7 mouse cellular contexts compared by ENCODE assay signal in the genomic region with DNA sequence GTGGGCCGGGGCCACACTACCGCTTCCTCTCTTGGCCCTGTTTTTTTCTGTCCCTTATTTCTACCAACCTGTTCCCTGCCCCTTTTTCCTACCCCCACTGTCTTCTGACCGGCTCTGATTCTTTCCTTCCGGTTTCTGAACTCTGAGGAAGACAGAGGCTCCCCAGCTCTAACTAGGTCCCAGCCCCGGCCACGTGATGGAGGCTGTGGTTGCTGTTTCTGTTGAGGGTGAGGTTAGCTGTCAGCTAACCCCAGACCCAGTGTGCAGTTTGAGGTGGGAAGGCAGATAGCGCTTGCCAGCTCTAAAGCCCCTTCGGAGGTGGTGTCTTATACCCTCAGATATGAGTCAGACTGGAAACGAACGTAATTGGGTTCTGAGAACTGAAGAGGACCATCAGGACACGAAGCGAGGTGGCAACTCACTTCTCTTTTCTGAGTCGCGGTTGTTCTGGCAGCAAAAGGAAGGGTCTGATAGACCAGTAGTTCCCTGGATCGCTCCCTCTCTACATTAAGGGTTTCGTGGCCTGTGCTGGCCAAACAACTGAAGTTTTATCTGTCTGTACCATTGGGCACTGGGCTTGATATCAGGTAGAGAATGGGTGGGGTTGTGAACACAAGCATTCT. TPM values are rescaled to one million over a fixed set of nuclear protein-coding genes. Genes with fewer than 3 reads are reported as not detected.
DNase-seq lines count a peak whose midpoint lies in the region; ATAC-seq and TF ChIP-seq lines count a peak whose summit lies in the region.

No protein-coding gene starts in this region.

- peak overlapping the region; percentile 91 for H3K4me2 ChIP-seq in lung, embryonic 15.5 days

- peaks cover 0 to 13% of the 10 kb centered on the region in 2 experiments; a peak in 2 of 4 replicates for H3K36me3 ChIP-seq in MEL (ENCODE audit: control insufficient read depth in 1 of 2, insufficient read depth in 2 of 2, low read length in 2 of 2)
- no peaks in the 10 kb centered on the region for H3K36me3 ChIP-seq in lung, embryonic 15.5 days

- no peaks in the 10 kb centered on the region for H3K27me3 ChIP-seq in MEL (ENCODE audit: control insufficient read depth in 1 of 2, insufficient read depth in 2 of 2, low read length in 2 of 2)
- H3K27me3 ChIP-seq in lung, embryonic 15.5 days: peaks cover 4% of the 10 kb centered on the region; the same call in 1 of the 2 replicates

- peak overlapping the region; percentile 71 to 84 for H3K4me3 ChIP-seq in MEL (ENCODE audit: control insufficient read depth in 1 of 2, insufficient read depth in 1 of 2, low read depth in 2 of 2, low read length in 2 of 2)
- H3K4me3 ChIP-seq in lung, embryonic 15.5 days: peak overlapping the region; percentile 48

- DNase-seq in CD4-positive helper T cell, adult 2 months (ENCODE audit: low read depth, low spot score): peak; percentile 86
- DNase-seq in MEL (ENCODE audit: low read depth, low spot score): peak; percentile 92
- DNase-seq in urinary bladder, postnatal 4 days (ENCODE audit: low spot score in 2 of 2): no peak

- peak; percentile 45 for ATAC-seq in frontal cortex, adult (ENCODE audit: low TSS enrichment)
- peak; percentile 76 for ATAC-seq in inflammation-experienced regulatory T-cells, adult 6 months
- no peak for ATAC-seq in lung, embryonic 15.5 days (ENCODE audit: borderline replicate concordance, extremely low read depth, low FRiP score, low TSS enrichment)
- peak; percentile 50 for ATAC-seq in neutrophil, adult 5-6 weeks (ENCODE audit: extremely low read depth, insufficient number of reproducible peaks, low FRiP score, poor library complexity, severe bottlenecking)

- H3K27ac ChIP-seq in MEL (ENCODE audit: control insufficient read depth, low read depth, low read length): peak overlapping the region; percentile 90
- no peak overlapping the region for H3K27ac ChIP-seq in lung, embryonic 15.5 days

- peak; percentile 54 to 76 for TF ChIP-seq EP300 in MEL (IDR thresholded peaks at IDR 0.05; ENCODE audit: low read depth in 1 of 2, low read length in 2 of 2)

- WGBS in lung, embryonic 15.5 days: 57% methylated on average over 16 of the region's 16 CpGs

- no peaks in the 10 kb centered on the region for H3K9me3 ChIP-seq in MEL (replicated peaks; ENCODE audit: insufficient read depth, low read length)
- H3K9me3 ChIP-seq in lung, embryonic 15.5 days: no peaks in the 10 kb centered on the region

- H3K79me2 ChIP-seq in MEL (ENCODE audit: control insufficient read depth, insufficient read depth, low read length, poor library complexity): no peaks in the 10 kb centered on the region; the same call in 1 of the 2 replicates

- H3K9ac ChIP-seq in MEL (ENCODE audit: control insufficient read depth, low read depth, low read length, poor library complexity, severe bottlenecking): peak overlapping the region; percentile 67
- H3K9ac ChIP-seq in lung, embryonic 15.5 days: no peak overlapping the region

- TF ChIP-seq POLR2A in MEL (IDR thresholded peaks at IDR 0.05; ENCODE audit: control insufficient read depth in 1 of 2, insufficient read depth in 1 of 2, low read depth in 1 of 2, low read length in 2 of 2, poor library complexity in 1 of 2): peak; percentile 18 to 56; a peak in 3 of 4 replicates

- no peak for TF ChIP-seq CTCF in MEL (IDR thresholded peaks at IDR 0.05 in 2 of 3, conservative IDR thresholded peaks at IDR 0.05 in 1 of 3; ENCODE audit: control insufficient read depth in 1 of 3, insufficient read depth in 1 of 3, low read depth in 2 of 3, low read length in 3 of 3, poor library complexity in 1 of 3, severe bottlenecking in 1 of 3)

- TF ChIP-seq RAD21 in MEL (IDR thresholded peaks at IDR 0.05; ENCODE audit: low read depth, low read length): no peak

- H3K4me1 ChIP-seq in MEL (ENCODE audit: control insufficient read depth in 1 of 2, insufficient read depth in 2 of 2, low read length in 2 of 2): peaks cover 0 to 21% of the 10 kb centered on the region in 2 experiments; a peak in 3 of 4 replicates
- peaks cover 11% of the 10 kb centered on the region for H3K4me1 ChIP-seq in lung, embryonic 15.5 days

TF ChIP-seq in MEL, 35 proteins besides CTCF, POLR2A, EP300 and RAD21:
- peak; percentile 79 for TF ChIP-seq SIN3A (IDR thresholded peaks at IDR 0.05; ENCODE audit: low read length)
- TF ChIP-seq SMC3 (IDR thresholded peaks at IDR 0.05; ENCODE audit: low read depth, low read length): no peak
- peak; percentile 92 for TF ChIP-seq MXI1 (IDR thresholded peaks at IDR 0.05; ENCODE audit: low read depth, low read length)
- TF ChIP-seq ELF1 (IDR thresholded peaks at IDR 0.05; ENCODE audit: low read depth, low read length): peak; percentile 60; the same call in 1 of the 2 replicates
- TF ChIP-seq USF2 (IDR thresholded peaks at IDR 0.05; ENCODE audit: borderline replicate concordance in 1 of 2, insufficient read depth in 1 of 2, low read depth in 1 of 2, low read length in 2 of 2): peak; percentile 36 to 79; a peak in 2 of 4 replicates
- peak; percentile 94 for TF ChIP-seq MAX (IDR thresholded peaks at IDR 0.05; ENCODE audit: low read length)
- no peak for TF ChIP-seq MAFK (IDR thresholded peaks at IDR 0.05; ENCODE audit: borderline replicate concordance, low read depth, low read length)
- peak; percentile 47; the same call in 1 of the 2 replicates for TF ChIP-seq MYB (IDR thresholded peaks at IDR 0.05; ENCODE audit: low read depth, low read length)
- no peak for TF ChIP-seq CHD2 (IDR thresholded peaks at IDR 0.05; ENCODE audit: low read length)
- TF ChIP-seq ETS1 (IDR thresholded peaks at IDR 0.05; ENCODE audit: low read depth, low read length): peak; percentile 43
- TF ChIP-seq TAL1 (IDR thresholded peaks at IDR 0.05; ENCODE audit: low read length): peak; percentile 73
- TF ChIP-seq TCF12 (IDR thresholded peaks at IDR 0.05; ENCODE audit: low read depth, low read length): peak; percentile 77
- TF ChIP-seq HCFC1 (IDR thresholded peaks at IDR 0.05; ENCODE audit: low read depth, low read length): peak; percentile 25; the same call in 1 of the 2 replicates
- TF ChIP-seq E2F4 (IDR thresholded peaks at IDR 0.05; ENCODE audit: borderline replicate concordance, low read depth, low read length): no peak
- no peak for TF ChIP-seq MEF2A (IDR thresholded peaks at IDR 0.05; ENCODE audit: extremely low read depth, insufficient replicate concordance, low read depth, low read length, poor library complexity, severe bottlenecking)
- peak; percentile 58 for TF ChIP-seq RCOR1 (IDR thresholded peaks at IDR 0.05; ENCODE audit: low read depth, low read length)
- TF ChIP-seq USF1 (IDR thresholded peaks at IDR 0.05; ENCODE audit: low read depth, low read length): peak; percentile 97
- no peak for TF ChIP-seq ZNF384 (IDR thresholded peaks at IDR 0.05; ENCODE audit: low read depth, low read length)
- peak; percentile 72; the same call in 1 of the 2 replicates for TF ChIP-seq BHLHE40 (IDR thresholded peaks at IDR 0.05; ENCODE audit: borderline replicate concordance, low read depth, low read length)
- TF ChIP-seq GATA1 (IDR thresholded peaks at IDR 0.05; ENCODE audit: low read depth, low read length): peak; percentile 74
- peak; percentile 95 for TF ChIP-seq MYC (IDR thresholded peaks at IDR 0.05; ENCODE audit: low read depth, low read length)
- 0 out of 2 replicates have a peak, but pooled peaks have one; percentile 42 for TF ChIP-seq MAZ (IDR thresholded peaks at IDR 0.05; ENCODE audit: low read depth, low read length)
- TF ChIP-seq TBP (IDR thresholded peaks at IDR 0.05; ENCODE audit: low read depth, low read length): peak; percentile 63; the same call in 1 of the 2 replicates
- TF ChIP-seq JUND (IDR thresholded peaks at IDR 0.05; ENCODE audit: low read depth, low read length): no peak

RNA-seq across cellular contexts. Expression of gene Trpv2, which starts 2.4 kb away (rescaled TPM):
- total RNA-seq in MEL (2012; rRNA removed): 30.4 and 32.0 TPM in 2 replicates
- polyA plus RNA-seq in MEL (2012; ENCODE audit: insufficient read depth in 1 of 2, insufficient read length in 2 of 2, low read depth in 1 of 2, low replicate concordance in 2 of 2, missing spikeins in 1 of 2): 10 to 100 TPM in 1 of 2 experiments, not detected in 1; 30.0 TPM
- 100 to 1,000 TPM in 1 of 3 experiments, 10 to 100 TPM in 2; 73.0 to 108 (median 73.7) TPM for polyA plus RNA-seq in inflammation-experienced regulatory T-cells, adult 6 months (2017; shearing (Covaris generic))
- 4.6 and 5.5 TPM in 2 replicates for polyA plus RNA-seq in lung, embryonic 15.5 days (2015; fragmentation: Nextera tagmentation; extraction: Ambion mirVana)
- total RNA-seq in neutrophil, adult 5-6 weeks (2017): 62.7 and 66.9 TPM in 2 replicates

RNA-seq across cellular contexts. Expression of gene Ubb, which starts 25.7 kb away (rescaled TPM):
- total RNA-seq in MEL (2012; rRNA removed): 1,877 and 1,965 TPM in 2 replicates
- 1,000 to 10,000 TPM in 1 of 2 experiments, not detected in 1; 1,800 TPM for polyA plus RNA-seq in MEL (2012; ENCODE audit: insufficient read depth in 1 of 2, insufficient read length in 2 of 2, low read depth in 1 of 2, low replicate concordance in 2 of 2, missing spikeins in 1 of 2)
- polyA plus RNA-seq in inflammation-experienced regulatory T-cells, adult 6 months (2017; shearing (Covaris generic)): 1,000 to 10,000 TPM; 5,207 to 7,023 (median 5,768) TPM
- 3,157 and 3,186 TPM in 2 replicates for polyA plus RNA-seq in lung, embryonic 15.5 days (2015; fragmentation: Nextera tagmentation; extraction: Ambion mirVana)
- total RNA-seq in neutrophil, adult 5-6 weeks (2017): 1,420 and 1,558 TPM in 2 replicates

RNA-seq across cellular contexts. Expression of gene Cenpv, which starts 37.6 kb away (rescaled TPM):
- total RNA-seq in MEL (2012; rRNA removed): 150 and 178 TPM in 2 replicates
- polyA plus RNA-seq in MEL (2012; ENCODE audit: insufficient read depth in 1 of 2, insufficient read length in 2 of 2, low read depth in 1 of 2, low replicate concordance in 2 of 2, missing spikeins in 1 of 2): 1,000 to 10,000 TPM in 1 of 2 experiments, 100 to 1,000 TPM in 1; 149 to 2,878 TPM
- 1 to 10 TPM in 1 of 3 experiments, under 1 TPM in 1, not detected in 1; 0.40 to 2.0 TPM for polyA plus RNA-seq in inflammation-experienced regulatory T-cells, adult 6 months (2017; shearing (Covaris generic))
- polyA plus RNA-seq in lung, embryonic 15.5 days (2015; fragmentation: Nextera tagmentation; extraction: Ambion mirVana): 13.7 and 14.1 TPM in 2 replicates
- 1.7 and 9.0 TPM in 2 replicates for total RNA-seq in neutrophil, adult 5-6 weeks (2017)

Comparison
In these comparisons a context has a peak if more than half of its experiments do, and no peak if none do; other contexts are left out.
1. DNase-seq: peak in CD4-positive helper T cell, adult 2 months (single experiment) and MEL (single experiment); none in urinary bladder, postnatal 4 days (0 of 2).